Mouse (Mus musculus) left cerebral cortex, postnatal 14 days (tissue): ENCODE data around the gene H2-Oa. TPM values are rescaled to one million over a fixed set of nuclear protein-coding genes. Genes with fewer than 3 reads are reported as not detected.
"Not testable (repeated sequence)": the region's sequence is repeated elsewhere in the genome, so short reads cannot be mapped to it uniquely, and the experiment has no call there.

ENCODE experiments used
- DNase-seq, 2 experiments: peaks; one replicate each; pipeline ENCODE4 v3.0.0; 2021 to 2022; ENCODE audit warnings: low spot score in 2 of 2, mixed read lengths in 1 of 2
- intact Hi-C: fragments of 180-260 bp; cut with DNase I; formaldehyde crosslinking; loops from one replicate; pipeline ENCODE4 v1.15.1; 2025
- total RNA-seq, 2 experiments: library from RNA; stranded (reverse); gene quantifications; 2 replicates each; pipeline ENCODE4 v1.2.3; 2021

The H2-Oa gene
- total RNA-seq, 2 experiments from 2014 or later = 0.32 TPM; not detected in 1

DNA sequence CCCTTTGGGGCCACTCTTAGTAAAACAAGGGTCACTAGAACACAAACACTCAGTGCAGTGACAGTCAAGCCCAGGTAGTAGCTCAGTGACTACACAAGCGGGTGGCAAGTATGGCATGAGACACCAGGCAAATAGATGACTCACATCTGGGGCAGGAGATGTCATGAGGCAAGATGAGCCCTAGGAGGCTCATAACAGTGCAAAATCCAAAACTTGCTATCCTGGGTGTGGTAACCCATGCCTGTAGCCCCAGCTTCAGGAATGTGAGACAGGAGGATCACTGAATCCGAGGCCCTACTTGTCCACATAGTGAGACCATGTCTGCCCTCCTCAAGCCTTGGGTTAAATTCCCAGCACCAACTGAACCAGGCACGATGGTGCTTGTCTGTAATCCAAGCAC is 42.3 kb downstream of the H2-Oa start:
- intact Hi-C loops = no loop called here
- no peak for DNase-seq

GRCm38 (mm10) chr17:34135297-34136224 is 43.4 kb downstream of the H2-Oa start:
- peak; percentile 99 for DNase-seq
- intact Hi-C loops = no loop called here

- DNase-seq = no peak
- intact Hi-C loops = no loop called here
These were observed 45.5 kb downstream of the H2-Oa start for GRCm38 (mm10) chr17:34137601-34138000.

- DNase-seq = no peak
- intact Hi-C loops = no loop called here
These were observed 46.5 kb downstream of the H2-Oa start for GRCm38 (mm10) chr17:34138655-34139054.

GRCm38 (mm10) chr17:34139416-34139815 is 47.3 kb downstream of the H2-Oa start:
- intact Hi-C loops = no loop called here
- peak in 1 of 2 experiments; percentile 32 for DNase-seq

- DNase-seq = no peak
- intact Hi-C loops = no loop called here
These were observed 48.1 kb downstream of the H2-Oa start for GRCm38 (mm10) chr17:34140240-34140639.

GRCm38 (mm10) chr17:34141448-34141847 is 49.3 kb downstream of the H2-Oa start:
- intact Hi-C loops = no loop called here
- peak in 1 of 2 experiments; percentile 58 for DNase-seq

GRCm38 (mm10) chr17:34142456-34143010 is 50.4 kb downstream of the H2-Oa start:
- intact Hi-C loops = no loop called here

GRCm38 (mm10) chr17:34143033-34143432 is 50.9 kb downstream of the H2-Oa start, which contains the start of gene H2-DMb2:
H2-DMb2 (plus strand) TSS chr17:34143307.
- intact Hi-C loops = no loop called here
- peak; percentile 37 to 60 for DNase-seq

More at GRCm38 (mm10) chr17:34142456-34143010, 50.4 kb downstream of the H2-Oa start:
- DNase-seq = no peak

DNA sequence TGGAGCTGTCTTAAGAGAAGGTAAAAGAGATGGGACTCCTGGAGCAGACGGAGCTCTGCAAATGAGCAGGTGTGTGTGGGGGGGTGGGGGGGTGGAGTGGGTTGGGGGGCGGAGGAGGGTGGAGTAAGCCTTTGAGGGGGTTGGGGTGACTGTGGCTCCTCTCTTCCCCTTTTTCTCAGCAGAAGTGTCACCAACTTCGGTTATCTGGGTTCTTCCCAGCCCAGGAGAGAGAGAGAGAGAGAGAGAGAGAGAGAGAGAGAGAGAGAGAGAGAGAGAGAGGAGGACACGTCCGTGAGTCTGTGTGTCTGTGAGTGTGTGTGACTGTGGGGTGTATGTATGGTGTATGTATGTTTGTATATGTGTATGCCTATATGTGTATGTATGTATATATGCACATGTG is 51.3 kb downstream of the H2-Oa start:
- intact Hi-C loops = no loop called here
- DNase-seq = no peak

DNA sequence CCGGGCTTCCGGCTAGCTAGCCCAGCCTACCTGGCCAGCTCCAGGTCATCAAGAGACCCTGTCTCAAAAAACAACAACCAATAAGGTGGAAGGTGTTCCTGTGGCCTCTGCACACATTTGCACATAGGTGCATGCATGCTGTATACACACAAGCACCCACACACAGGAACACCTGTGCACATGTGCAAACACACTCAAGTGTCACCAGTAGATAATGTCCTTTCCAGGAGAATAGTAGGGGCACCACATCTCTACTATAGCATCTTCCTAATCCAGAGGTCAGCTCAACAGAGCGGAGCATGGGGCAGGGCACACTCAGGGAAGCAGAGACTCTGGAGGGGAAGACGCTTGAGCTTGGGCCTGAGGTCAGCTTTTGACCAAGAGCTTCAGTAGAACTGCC is 52.1 kb downstream of the H2-Oa start:
- intact Hi-C loops, DNase-seq: not testable (repeated sequence)

Other genes with a start within 250 kb of the H2-Oa start
- gene Cd320, start 249.2 kb upstream of the H2-Oa start, total RNA-seq = 10 to 100 TPM; 29.3 to 31.9 TPM
- not detected for gene Gm7029, start 218.5 kb upstream of the H2-Oa start, total RNA-seq
- gene Kifc1, start 201.7 kb upstream of the H2-Oa start, total RNA-seq = 1 to 10 TPM; 3.1 to 3.7 TPM
- not detected for gene Platr17, start 187.2 kb upstream of the H2-Oa start, total RNA-seq
- gene Daxx, start 182.9 kb upstream of the H2-Oa start, total RNA-seq = 10 to 100 TPM; 25.4 to 29.3 TPM
- 10 to 100 TPM; 23.3 to 35.7 TPM for gene Tapbp, start 176.4 kb upstream of the H2-Oa start, total RNA-seq
- gene Zbtb22, start 176.4 kb upstream of the H2-Oa start, total RNA-seq = 10 to 100 TPM; 29.7 to 35.2 TPM
- 10 to 100 TPM; 65.1 to 68.3 TPM for gene Rgl2, start 162.8 kb upstream of the H2-Oa start, total RNA-seq
- gene Pfdn6, start 152.0 kb upstream of the H2-Oa start, total RNA-seq = 10 to 100 TPM; 88.3 to 99.4 TPM
- 10 to 100 TPM; 14.1 to 17.2 TPM for gene Wdr46, start 151.7 kb upstream of the H2-Oa start, total RNA-seq
- gene B3galt4, start 140.9 kb upstream of the H2-Oa start, total RNA-seq = 1 to 10 TPM; 5.6 to 8.1 TPM
- gene Vps52, start 136.5 kb upstream of the H2-Oa start, total RNA-seq = 10 to 100 TPM; 80.3 to 83.6 TPM
- gene Rps18, start 136.3 kb upstream of the H2-Oa start, total RNA-seq = 100 to 1,000 TPM; 325 to 332 TPM
- 10 to 100 TPM; 10.3 to 13.6 TPM for gene H2-K1, start 92.0 kb upstream of the H2-Oa start, total RNA-seq
- gene Ring1, start 67.7 kb upstream of the H2-Oa start, total RNA-seq = 10 to 100 TPM; 25.3 to 30.8 TPM
- gene H2-Ke6, start 64.3 kb upstream of the H2-Oa start, total RNA-seq = 10 to 100 TPM; 27.7 to 30.1 TPM
- gene Slc39a7, start 60.7 kb upstream of the H2-Oa start, total RNA-seq = 10 to 100 TPM; 95.3 to 99.9 TPM
- 10 to 100 TPM; 81.7 to 86.7 TPM for gene Rxrb, start 60.5 kb upstream of the H2-Oa start, total RNA-seq
- gene Col11a2, start 52.9 kb upstream of the H2-Oa start, total RNA-seq = 10 to 100 TPM; 16.6 to 22.6 TPM
- 10 to 100 TPM; 25.8 to 29.1 TPM for gene H2-DMa, start 27.2 kb downstream of the H2-Oa start, total RNA-seq
- gene Brd2, start 30.3 kb downstream of the H2-Oa start, total RNA-seq = 100 to 1,000 TPM; 231 to 249 TPM
- 1 to 10 TPM; 1.0 to 1.1 TPM for gene H2-DMb2, start 51.0 kb downstream of the H2-Oa start, total RNA-seq
- 1 to 10 TPM; 1.1 to 1.6 TPM for gene H2-DMb1, start 60.7 kb downstream of the H2-Oa start, total RNA-seq
- gene Tap1, start 95.2 kb downstream of the H2-Oa start, total RNA-seq = 1 to 10 TPM; 2.1 to 2.8 TPM
- gene Psmb9, start 95.4 kb downstream of the H2-Oa start, total RNA-seq = 1 to 10 TPM; 1.8 to 2.2 TPM
- gene Psmb8, start 105.4 kb downstream of the H2-Oa start, total RNA-seq = 1 to 10 TPM; 2.6 to 2.7 TPM
- 1 to 10 TPM; 3.1 to 5.0 TPM for gene Tap2, start 111.2 kb downstream of the H2-Oa start, total RNA-seq
- under 1 TPM in 1 of 2 experiments, not detected in 1; 0.15 TPM for gene H2-Ob, start 146.6 kb downstream of the H2-Oa start, total RNA-seq
- gene H2-Ab1, start 165.3 kb downstream of the H2-Oa start, total RNA-seq = 1 to 10 TPM; 1.1 to 2.1 TPM
- 1 to 10 TPM; 1.6 to 1.7 TPM for gene H2-Aa, start 195.5 kb downstream of the H2-Oa start, total RNA-seq
- 1 to 10 TPM in 1 of 2 experiments, under 1 TPM in 1; 0.99 to 2.4 TPM for gene H2-Eb1, start 213.5 kb downstream of the H2-Oa start, total RNA-seq
- gene H2-Eb2, start 233.3 kb downstream of the H2-Oa start, total RNA-seq = not detected